Mouse (Mus musculus) cerebellum, adult 2 months (tissue): ENCODE measurements around the gene Ppm1b. TPM values are rescaled to one million over a fixed set of nuclear protein-coding genes. Genes with fewer than 3 reads are reported as not detected.

Source experiments
- DNase-seq, 2 experiments: peaks; one replicate each; pipeline ENCODE4 v3.0.0; 2021
- H3K27ac ChIP-seq: fragments of 200-500 bp; 2 replicates; pipeline ENCODE4 v1.5.1; 2012; ENCODE audit warnings: low read length, control low read depth, inconsistent platforms; ENCODE audit not compliant: insufficient read depth
- H3K27me3 ChIP-seq: fragments of 200-500 bp; 2 replicates; pipeline ENCODE4 v1.6.1; 2012; ENCODE audit warnings: inconsistent platforms, mild to moderate bottlenecking, low read length, moderate library complexity; ENCODE audit not compliant: control insufficient read depth, insufficient read depth
- H3K4me1 ChIP-seq: fragments of 200-500 bp; 2 replicates; pipeline ENCODE4 v1.6.1; 2011; ENCODE audit warnings: low read length; ENCODE audit not compliant: control insufficient read depth, insufficient read depth
- H3K4me3 ChIP-seq: fragments of 200-500 bp; replicated peaks from 2 replicates; pipeline ENCODE3; 2011; ENCODE audit warnings: mild to moderate bottlenecking, low read depth, low read length, control low read depth; ENCODE audit not compliant: insufficient read depth
- CTCF ChIP-seq: fragments of 200-500 bp; IDR thresholded peaks from 2 replicates; pipeline ENCODE4 v1.5.1; 2011; ENCODE audit warnings: low read depth, mild to moderate bottlenecking, control low read depth, low read length, moderate library complexity, borderline replicate concordance; ENCODE audit not compliant: insufficient read depth
- POLR2A ChIP-seq: fragments of 200-500 bp; IDR thresholded peaks from 2 replicates; pipeline ENCODE4 v1.6.1; 2011; ENCODE audit warnings: low read length, control low read depth, borderline replicate concordance; ENCODE audit not compliant: insufficient read depth
- WGBS: fragments of 180-500 bp; shearing (Covaris S2); methylation state at CpG from one replicate; pipeline ENCODE4 v1.1.7; 2018; 5-methylcytosine and 5-hydroxymethylcytosine counted together
- polyA plus RNA-seq: library from polyadenylated mRNA; depleted of rRNA; stranded (reverse); fragments of >200 nt; gene quantifications from 2 replicates; pipeline ENCODE4 v1.2.3, GENCODE M21; 2012

Gene Ppm1b
- polyA plus RNA-seq, 1 experiment: 138 TPM

GRCm38 (mm10) chr17:84944348-84944747 is 12.2 kb upstream of the Ppm1b start:
- TF ChIP-seq POLR2A (no peak), CTCF (no peak)
- Histone ChIP-seq H3K27me3 (no peaks in the 10 kb centered on the region), H3K4me3 (no peak overlapping the region), H3K27ac (no peak overlapping the region), H3K4me1 (no peaks in the 10 kb centered on the region)
- DNase-seq: no peak
- WGBS: 87% methylated on average over 6 of the region's 6 CpGs

- Histone ChIP-seq H3K27ac (no peak overlapping the region), H3K4me1 (peaks cover 2% of the 10 kb centered on the region; the same call in 1 of the 2 replicates), H3K4me3 (no peak overlapping the region), H3K27me3 (no peaks in the 10 kb centered on the region)
- TF ChIP-seq POLR2A: no peak
- no peak for TF ChIP-seq CTCF
- no peak for DNase-seq
- WGBS: 95% methylated on average over 5 of the region's 5 CpGs
Measured at GRCm38 (mm10) chr17:84952521-84952920, 4.0 kb upstream of the Ppm1b start.

- Histone ChIP-seq H3K27ac (no peak overlapping the region), H3K27me3 (no peaks in the 10 kb centered on the region), H3K4me3 (no peak overlapping the region), H3K4me1 (peaks cover 2% of the 10 kb centered on the region; the same call in 1 of the 2 replicates)
- 90% methylated on average over 5 of the region's 5 CpGs for WGBS
- TF ChIP-seq POLR2A (no peak), CTCF (no peak)
- no peak for DNase-seq
Measured at GRCm38 (mm10) chr17:84953776-84954175, 2.8 kb upstream of the Ppm1b start.

GRCm38 (mm10) chr17:84954881-84955280 is 1.7 kb upstream of the Ppm1b start:
- 78% methylated on average over 5 of the region's 5 CpGs for whole genome bisulfite sequencing
- TF ChIP-seq CTCF (no peak), POLR2A (no peak)
- DNase-seq: no peak
- Histone ChIP-seq H3K27me3 (no peaks in the 10 kb centered on the region), H3K27ac (no peak overlapping the region), H3K4me3 (no peak overlapping the region), H3K4me1 (peaks cover 2% of the 10 kb centered on the region; the same call in 1 of the 2 replicates)

GRCm38 (mm10) chr17:84956931-84957486 is 468 bp downstream of the Ppm1b start:
- DNase-seq: peak; percentile 94 to 95
- TF ChIP-seq CTCF (no peak), POLR2A (peak; percentile 64; the same call in 1 of the 2 replicates)
- peak overlapping the region; percentile 75 for H3K4me3 ChIP-seq
- H3K27me3 ChIP-seq: no peaks in the 10 kb centered on the region
- WGBS: under 1% methylated on average over 24 of the region's 24 CpGs
- H3K4me1 ChIP-seq: peaks cover 2% of the 10 kb centered on the region; the same call in 1 of the 2 replicates
- H3K27ac ChIP-seq: peak overlapping the region; percentile 93

- Histone ChIP-seq H3K4me3 (peak overlapping the region; percentile 78), H3K4me1 (peaks cover 2% of the 10 kb centered on the region; the same call in 1 of the 2 replicates), H3K27ac (peak overlapping the region; percentile 93), H3K27me3 (no peaks in the 10 kb centered on the region)
- DNase-seq: peak; percentile 100
- TF ChIP-seq POLR2A (peak; percentile 89; the same call in 1 of the 2 replicates), CTCF (no peak)
- WGBS: under 1% methylated on average over 49 of the region's 55 CpGs
Measured at GRCm38 (mm10) chr17:84957487-84958259, 1.1 kb downstream of the Ppm1b start.

GRCm38 (mm10) chr17:84958411-84958911 is 1.9 kb downstream of the Ppm1b start:
- TF ChIP-seq CTCF (no peak), POLR2A (no peak)
- peak overlapping the region; percentile 80 for H3K27ac ChIP-seq
- peaks cover 2% of the 10 kb centered on the region; the same call in 1 of the 2 replicates for H3K4me1 ChIP-seq
- no peak for DNase-seq
- peak overlapping the region; percentile 78 for H3K4me3 ChIP-seq
- no peaks in the 10 kb centered on the region for H3K27me3 ChIP-seq
- WGBS: under 1% methylated on average over 41 of the region's 52 CpGs
